ENCODE assay signal across 21 mouse cellular contexts in genomic region chr1:179374987-179375386, GRCm38 (mm10).
"Had no signal": no experiment of that assay in that cellular context is flagged by ENCODE, and none has a peak within 500 bp of the region (broad histone marks: within the 10 kb centered on the region; RNA-seq: fewer than 3 reads in every experiment).

No protein-coding gene starts in this region.

- H3K4me2 ChIP-seq: limb, embryonic 12.5 days; limb, embryonic 15.5 days; liver, embryonic 11.5 days; lung, embryonic 14.5 days; neural tube, embryonic 13.5 days had no signal

- ATAC-seq: intestine, embryonic 16.5 days; liver, postnatal 0 days; lung, postnatal 0 days had no signal

- H3K4me3 ChIP-seq: limb, embryonic 12.5 days; limb, embryonic 15.5 days; myocyte; neural tube, embryonic 13.5 days had no signal

- H3K9me3 ChIP-seq: limb, embryonic 12.5 days; limb, embryonic 15.5 days; neural tube, embryonic 13.5 days had no signal

- H3K36me3 ChIP-seq: limb, embryonic 12.5 days; limb, embryonic 15.5 days; neural tube, embryonic 13.5 days had no signal

- H3K9ac ChIP-seq: limb, embryonic 12.5 days; limb, embryonic 15.5 days; liver, embryonic 14.5 days; liver, postnatal 0 days; lung, embryonic 14.5 days; neural tube, embryonic 13.5 days had no signal

- H3K27ac ChIP-seq: limb, embryonic 12.5 days; limb, embryonic 15.5 days; liver, embryonic 14.5 days; macrophage; neural tube, embryonic 13.5 days; stomach, postnatal 0 days had no signal

- DNase-seq: kidney, adult 18-20 months; kidney, adult 9 months; kidney, postnatal 14 days; kidney, postnatal 4 days; left cerebral cortex, postnatal 4 days; liver, postnatal 0 days; lung, embryonic 14.5 days; retina, postnatal 1 day; right cerebral cortex, postnatal 25 days; thymus, adult 2 months; thymus, postnatal 25 days had no signal

- H3K27me3 ChIP-seq: limb, embryonic 12.5 days; limb, embryonic 15.5 days; neural tube, embryonic 13.5 days had no signal
